Mouse (Mus musculus) E14TG2a.4 (cell line): ENCODE results near the gene Uhmk1.

Source experiments
- CTCF ChIP-seq: conservative IDR thresholded peaks from 2 replicates; pipeline ENCODE4 v1.5.1; 2014; ENCODE audit warnings: low read length
- NANOG ChIP-seq: IDR thresholded peaks from 2 replicates; pipeline ENCODE4 v1.6.1; 2014; ENCODE audit warnings: borderline replicate concordance, low read length, mixed read lengths

DNA sequence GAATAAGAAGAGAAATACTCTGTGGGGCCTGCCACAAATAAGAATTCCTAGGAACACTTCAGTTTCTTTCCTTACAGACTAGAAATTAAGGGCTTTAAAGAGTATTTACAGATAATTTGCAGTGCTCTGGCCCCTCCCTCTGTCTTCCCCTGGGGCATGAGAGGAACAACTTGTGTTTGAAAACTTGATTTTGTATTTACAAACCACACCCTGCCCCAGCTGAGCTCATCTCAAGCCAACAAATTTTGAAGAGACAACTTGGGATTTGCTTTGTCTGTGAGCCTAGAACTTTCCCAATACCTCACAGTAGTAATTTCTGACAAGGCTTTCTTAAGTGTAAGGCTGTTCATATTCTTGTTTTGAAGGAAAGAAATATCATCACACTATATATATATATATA, 32.5 kb downstream of the Uhmk1 start:
- TF ChIP-seq NANOG (no peak), CTCF (no peak)
